Mouse (Mus musculus): Measurements from ENCODE around the gene Ccdc155. TPM values are rescaled to one million over a fixed set of nuclear protein-coding genes. Genes with fewer than 3 reads are reported as not detected.

Ccdc155 gene
- total RNA-seq, 2 experiments from 2014 or later = 2.1 to 2.6 TPM

GRCm38 (mm10) chr7:45169495-45169894 lies 35.2 kb downstream of the Ccdc155 start:
- intact Hi-C loops (cut with DNase I; ENCODE audit: low total_unique reads) = no loop called here

GRCm38 (mm10) chr7:45168656-45169055 lies 36.0 kb downstream of the Ccdc155 start:
- no peak for DNase-seq
- intact Hi-C loops (cut with DNase I; ENCODE audit: low total_unique reads) = no loop called here

More at GRCm38 (mm10) chr7:45169495-45169894, 35.2 kb downstream of the Ccdc155 start:
- no peak for DNase-seq

GRCm38 (mm10) chr7:45167761-45168445 lies 36.8 kb downstream of the Ccdc155 start:
- no peak for DNase-seq

GRCm38 (mm10) chr7:45166950-45167401 lies 37.7 kb downstream of the Ccdc155 start:
- no peak for DNase-seq
- intact Hi-C loops (cut with DNase I; ENCODE audit: low total_unique reads) = no loop called here

More at GRCm38 (mm10) chr7:45167761-45168445, 36.8 kb downstream of the Ccdc155 start:
- intact Hi-C loops (cut with DNase I; ENCODE audit: low total_unique reads) = no loop called here

- intact Hi-C loops (cut with DNase I; ENCODE audit: low total_unique reads) = no loop called here
- no peak for DNase-seq
These were observed 39.0 kb downstream of the Ccdc155 start for GRCm38 (mm10) chr7:45165701-45166100.

- DNase-seq = no peak
- intact Hi-C loops (cut with DNase I; ENCODE audit: low total_unique reads) = no loop called here
These were observed 39.9 kb downstream of the Ccdc155 start for GRCm38 (mm10) chr7:45164833-45165232.

GRCm38 (mm10) chr7:45163735-45164490 lies 40.8 kb downstream of the Ccdc155 start, which contains the start of gene Slc17a7:
Gene Slc17a7, plus strand, starts transcription at chr7:45163949.
- no peak for DNase-seq
- intact Hi-C loops (cut with DNase I; ENCODE audit: low total_unique reads) = no loop called here

GRCm38 (mm10) chr7:45162996-45163615 lies 41.6 kb downstream of the Ccdc155 start:
- intact Hi-C loops (cut with DNase I; ENCODE audit: low total_unique reads) = no loop called here
- DNase-seq = no peak

- DNase-seq = no peak
- intact Hi-C loops (cut with DNase I; ENCODE audit: low total_unique reads) = no loop called here
These were observed 42.1 kb downstream of the Ccdc155 start for GRCm38 (mm10) chr7:45162551-45162950.

- intact Hi-C loops (cut with DNase I; ENCODE audit: low total_unique reads) = no loop called here
- peak; percentile 90 for DNase-seq
These were observed 42.8 kb downstream of the Ccdc155 start for GRCm38 (mm10) chr7:45161612-45162473.

- intact Hi-C loops (cut with DNase I; ENCODE audit: low total_unique reads) = no loop called here
These were observed 43.8 kb downstream of the Ccdc155 start for GRCm38 (mm10) chr7:45160866-45161265.

GRCm38 (mm10) chr7:45160316-45160800 lies 44.3 kb downstream of the Ccdc155 start:
- intact Hi-C loops (cut with DNase I; ENCODE audit: low total_unique reads) = no loop called here
- DNase-seq = no peak

More at GRCm38 (mm10) chr7:45160866-45161265, 43.8 kb downstream of the Ccdc155 start:
- DNase-seq = no peak

- DNase-seq = no peak
- intact Hi-C loops (cut with DNase I; ENCODE audit: low total_unique reads) = loop anchor here (2.0 kb wide), 1 partner anchor 42 kb away; no protein-coding TSS in a partner anchor
These were observed 45.7 kb downstream of the Ccdc155 start for GRCm38 (mm10) chr7:45158991-45159390.

- intact Hi-C loops (cut with DNase I; ENCODE audit: low total_unique reads) = no loop called here
These were observed 47.2 kb downstream of the Ccdc155 start for GRCm38 (mm10) chr7:45157459-45157858.

GRCm38 (mm10) chr7:45156206-45156605 lies 48.5 kb downstream of the Ccdc155 start:
- no peak for DNase-seq
- intact Hi-C loops (cut with DNase I; ENCODE audit: low total_unique reads) = no loop called here

More at GRCm38 (mm10) chr7:45157459-45157858, 47.2 kb downstream of the Ccdc155 start:
- DNase-seq = no peak

- intact Hi-C loops (cut with DNase I; ENCODE audit: low total_unique reads) = no loop called here
- no peak for DNase-seq
These were observed 49.1 kb downstream of the Ccdc155 start for GRCm38 (mm10) chr7:45155590-45155989.

GRCm38 (mm10) chr7:45154993-45155514 lies 49.6 kb downstream of the Ccdc155 start:
- peak; percentile 74 for DNase-seq
- intact Hi-C loops (cut with DNase I; ENCODE audit: low total_unique reads) = no loop called here

- peak; percentile 98 for DNase-seq
- intact Hi-C loops (cut with DNase I; ENCODE audit: low total_unique reads) = no loop called here
These were observed 50.3 kb downstream of the Ccdc155 start, which contains the start of the genes Pih1d1 and Aldh16a1 for GRCm38 (mm10) chr7:45154096-45154992. Gene Pih1d1, plus strand, starts transcription at chr7:45154303. Gene Aldh16a1, minus strand, starts transcription at chr7:45154584.

Data from gastrocnemius, postnatal 14 days (tissue).